ENCODE assay signal across 7 mouse cellular contexts in the genomic region with DNA sequence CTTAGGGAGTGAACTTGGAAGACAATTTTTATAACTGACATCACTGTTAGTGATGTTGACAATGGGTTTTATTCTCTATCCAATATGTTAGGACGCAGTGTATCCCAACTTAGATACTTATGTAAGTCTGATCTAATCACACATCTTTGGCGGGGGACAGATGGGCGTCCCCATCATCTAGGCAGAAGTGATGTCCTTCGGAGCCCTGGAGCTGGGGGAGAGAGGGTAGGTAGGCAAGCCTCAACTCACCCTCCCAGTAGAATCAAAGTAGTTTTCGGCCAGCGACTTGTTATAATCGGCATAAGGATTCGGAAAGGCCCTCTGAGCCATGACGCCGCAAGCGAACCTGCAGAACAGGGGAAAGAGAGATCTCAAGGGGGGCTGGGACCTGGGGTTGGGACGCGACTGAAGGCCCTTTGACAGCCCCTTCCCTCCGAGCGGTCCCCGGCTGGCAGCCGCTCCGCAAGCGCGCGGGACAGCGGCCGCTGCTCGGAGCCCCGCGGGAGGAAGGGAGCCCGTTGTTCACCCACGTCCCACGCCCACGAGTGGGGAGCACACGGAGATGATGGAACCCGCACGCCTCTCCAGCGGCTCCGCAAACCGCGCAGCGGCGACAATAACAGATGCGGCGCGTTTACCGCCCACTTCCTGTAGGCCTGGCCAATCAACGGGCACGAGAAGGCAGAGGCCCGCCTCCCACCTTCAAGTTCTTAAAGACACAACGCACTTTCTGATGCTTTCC. TPM values are rescaled to one million over a fixed set of nuclear protein-coding genes. Genes with fewer than 3 reads are reported as not detected.
A peak's percentile ranks its signal among the peaks of the same experiment; 100 is the strongest.
DNase-seq lines count a peak whose midpoint lies in the region; ATAC-seq lines count a peak whose summit lies in the region.

Lancl1 (minus strand) TSS at position 627 of the 742 bp plus-strand sequence.

- peak within 1 kb of the TSS; percentile 84 for H3K4me3 ChIP-seq in intestine, embryonic 15.5 days (replicated peaks)
- H3K4me3 ChIP-seq in midbrain, embryonic 10.5 days: peak within 1 kb of the TSS; percentile 95

- 0 out of 2 replicates have a peak, but pooled peaks cover 6% of the 10 kb centered on the region for H3K36me3 ChIP-seq in intestine, embryonic 15.5 days
- peaks cover 27% of the 10 kb centered on the region for H3K36me3 ChIP-seq in midbrain, embryonic 10.5 days

- intact Hi-C loops in gastrocnemius, postnatal 36 days (cut with DNase I): no loop called here
- intact Hi-C loops in left cerebral cortex, postnatal 25 days (cut with DNase I): no loop called here

- peak; percentile 97 for ATAC-seq in intestine, embryonic 15.5 days

- H3K4me1 ChIP-seq in intestine, embryonic 15.5 days (replicated peaks): peaks cover 5% of the 10 kb centered on the region; the same call in 1 of the 2 replicates
- H3K4me1 ChIP-seq in midbrain, embryonic 10.5 days: peaks cover 14% of the 10 kb centered on the region

- DNase-seq in adrenal gland, adult 18-20 months (ENCODE audit: low spot score in 2 of 2): peak; percentile 73 to 81
- peak; percentile 94 for DNase-seq in embryo, embryonic 11 days
- peak; percentile 84 to 86 for DNase-seq in gastrocnemius, postnatal 36 days
- DNase-seq in left cerebral cortex, postnatal 25 days (ENCODE audit: low spot score in 2 of 2): peak; percentile 91 to 97
- DNase-seq in midbrain, embryonic 10.5 days (ENCODE audit: low spot score): peak; percentile 88
- peak; percentile 88 for DNase-seq in right cerebral cortex, postnatal 4 days

- under 1% methylated on average over 47 of the region's 47 CpGs for WGBS in intestine, embryonic 15.5 days
- under 1% methylated on average over 47 of the region's 47 CpGs for WGBS in midbrain, embryonic 10.5 days

- peak within 1 kb of the TSS; percentile 82 for H3K9ac ChIP-seq in intestine, embryonic 15.5 days

- no peaks in the 10 kb centered on the region for H3K27me3 ChIP-seq in intestine, embryonic 15.5 days (replicated peaks)
- no peaks in the 10 kb centered on the region for H3K27me3 ChIP-seq in midbrain, embryonic 10.5 days (ENCODE audit: low read depth, poor library complexity, severe bottlenecking)

- no peak within 1 kb of the TSS for H3K27ac ChIP-seq in intestine, embryonic 15.5 days
- H3K27ac ChIP-seq in midbrain, embryonic 10.5 days (replicated peaks): peak within 1 kb of the TSS; percentile 86

- peak within 1 kb of the TSS; percentile 60 for H3K4me2 ChIP-seq in intestine, embryonic 15.5 days (replicated peaks)

- H3K9me3 ChIP-seq in intestine, embryonic 15.5 days: no peaks in the 10 kb centered on the region
- no peaks in the 10 kb centered on the region for H3K9me3 ChIP-seq in midbrain, embryonic 10.5 days (replicated peaks)

RNA-seq across cellular contexts. Expression of gene Lancl1, which starts in this region (rescaled TPM):
- total RNA-seq in adrenal gland, adult 18-20 months (2021): 10 to 100 TPM; 43.2 to 50.0 TPM
- 10 to 100 TPM; 33.7 to 35.5 TPM for total RNA-seq in gastrocnemius, postnatal 36 days (2021)
- 68.5 and 71.6 TPM in 2 replicates for polyA plus RNA-seq in intestine, embryonic 15.5 days (2015; fragmentation: Nextera tagmentation; extraction: Ambion mirVana)
- total RNA-seq in left cerebral cortex, postnatal 25 days (2021): 100 to 1,000 TPM; 182 to 187 TPM
- polyA plus RNA-seq in midbrain, embryonic 10.5 days (2016; fragmentation: Nextera tagmentation; extraction: Ambion mirVana): 72.8 and 79.9 TPM in 2 replicates
